9 mouse cellular contexts compared by ENCODE assay signal in genomic region chr3:86548091-86549015, GRCm38 (mm10). TPM values are rescaled to one million over a fixed set of nuclear protein-coding genes. Genes with fewer than 3 reads are reported as not detected.
A peak's percentile ranks its signal among the peaks of the same experiment; 100 is the strongest.
DNase-seq lines count a peak whose midpoint lies in the region; ATAC-seq and TF ChIP-seq lines count a peak whose summit lies in the region.
"Had no signal": no experiment of that assay in that cellular context is flagged by ENCODE, and none has a peak within 500 bp of the region (broad histone marks: within the 10 kb centered on the region; RNA-seq: fewer than 3 reads in every experiment).

Mab21l2 (minus strand) TSS chr3:86548629.

- TF ChIP-seq POLR2A in thymus, adult 2 months (IDR thresholded peaks at IDR 0.05; ENCODE audit: control insufficient read depth, extremely low read depth, insufficient read depth, low read length, poor library complexity): no peak

- H3K4me3 ChIP-seq in thymus, adult 2 months (ENCODE audit: control insufficient read depth, insufficient read depth, low read length): peak within 1 kb of the TSS; percentile 39; the same call in 1 of the 2 replicates
- peak within 1 kb of the TSS; percentile 65 for H3K4me3 ChIP-seq in hindbrain, embryonic 10.5 days
- peak within 1 kb of the TSS; percentile 85 for H3K4me3 ChIP-seq in midbrain, embryonic 10.5 days

- H3K36me3 ChIP-seq in thymus, adult 2 months (ENCODE audit: control insufficient read depth, insufficient read depth, low read length): no peaks in the 10 kb centered on the region
- H3K36me3 ChIP-seq in hindbrain, embryonic 10.5 days: no peaks in the 10 kb centered on the region
- no peaks in the 10 kb centered on the region for H3K36me3 ChIP-seq in midbrain, embryonic 10.5 days

- H3K4me1 ChIP-seq in thymus, adult 2 months (replicated peaks; ENCODE audit: control insufficient read depth, insufficient read depth, low read length): peaks cover 15% of the 10 kb centered on the region
- peaks cover 47% of the 10 kb centered on the region for H3K4me1 ChIP-seq in hindbrain, embryonic 10.5 days (replicated peaks)
- peaks cover 67% of the 10 kb centered on the region for H3K4me1 ChIP-seq in midbrain, embryonic 10.5 days

- no peak for ATAC-seq in CD4-positive, CD25-positive, alpha-beta regulatory T cell, adult 4 months

- peaks cover 10% of the 10 kb centered on the region for H3K27me3 ChIP-seq in thymus, adult 2 months (ENCODE audit: control insufficient read depth, insufficient read depth, low read length)
- H3K27me3 ChIP-seq in hindbrain, embryonic 10.5 days (ENCODE audit: insufficient read depth, poor library complexity, severe bottlenecking): peaks cover 90% of the 10 kb centered on the region
- H3K27me3 ChIP-seq in midbrain, embryonic 10.5 days (ENCODE audit: low read depth, poor library complexity, severe bottlenecking): peaks cover 90% of the 10 kb centered on the region

- TF ChIP-seq CTCF in thymus, adult 2 months (IDR thresholded peaks at IDR 0.05; ENCODE audit: borderline replicate concordance, control insufficient read depth, extremely low read depth, insufficient read depth, low read length, poor library complexity): no peak

- no peak within 1 kb of the TSS for H3K27ac ChIP-seq in thymus, adult 2 months (ENCODE audit: control insufficient read depth, insufficient read depth, low read length)
- H3K27ac ChIP-seq in hindbrain, embryonic 10.5 days: peak within 1 kb of the TSS; percentile 86
- H3K27ac ChIP-seq in midbrain, embryonic 10.5 days (replicated peaks): peak within 1 kb of the TSS; percentile 95
- H3K27ac ChIP-seq: macrophage had no signal

- intact Hi-C loops in left cerebral cortex, postnatal 14 days (cut with DNase I): no loop called here

- H3K9me3 ChIP-seq in hindbrain, embryonic 10.5 days: no peaks in the 10 kb centered on the region
- no peaks in the 10 kb centered on the region for H3K9me3 ChIP-seq in midbrain, embryonic 10.5 days (replicated peaks)

- DNase-seq in CD4-positive, CD25-positive, alpha-beta regulatory T cell, adult 2 months (ENCODE audit: low read depth, low spot score): peak; percentile 15
- DNase-seq in thymus, adult 2 months: no peak
- no peak for DNase-seq in thymus, postnatal 10 days (ENCODE audit: low spot score in 2 of 2)
- DNase-seq in hindbrain, embryonic 10.5 days (ENCODE audit: low spot score): peak; percentile 65
- DNase-seq in midbrain, embryonic 10.5 days (ENCODE audit: low spot score): peak; percentile 80
- no peak for DNase-seq in right cerebral cortex, adult 2 months (ENCODE audit: low spot score in 2 of 2)
- no peak for DNase-seq in left cerebral cortex, postnatal 14 days (ENCODE audit: low spot score in 2 of 2)

- WGBS in thymus, adult 2 months: 21% methylated on average over 25 of the region's 25 CpGs
- under 1% methylated on average over 25 of the region's 25 CpGs for WGBS in hindbrain, embryonic 10.5 days
- under 1% methylated on average over 24 of the region's 25 CpGs for WGBS in midbrain, embryonic 10.5 days

RNA-seq across cellular contexts. Expression of gene Mab21l2, which starts in this region (rescaled TPM):
- under 1 TPM; 0.32 to 0.44 TPM for polyA plus RNA-seq in CD4-positive, CD25-positive, alpha-beta regulatory T cell, adult 4 months (2017; shearing (Covaris generic))
- polyA plus RNA-seq in thymus, adult 2 months (2012; rRNA removed): 0.14 and 0.16 TPM in 2 replicates
- 37.6 and 121 TPM in 2 replicates for polyA plus RNA-seq in hindbrain, embryonic 10.5 days (2016; fragmentation: Nextera tagmentation; extraction: Ambion mirVana)
- 82.0 and 99.0 TPM in 2 replicates for polyA plus RNA-seq in midbrain, embryonic 10.5 days (2016; fragmentation: Nextera tagmentation; extraction: Ambion mirVana)
- total RNA-seq in left cerebral cortex, postnatal 14 days (2021): under 1 TPM in 1 of 2 experiments, not detected in 1; 0.13 TPM
- polyA plus RNA-seq: macrophage had no signal

Comparison
In these comparisons a context has a peak if more than half of its experiments do, and no peak if none do; other contexts are left out.
1. RNA of gene Mab21l2 (polyA plus RNA-seq): 37.6 to 121 TPM in hindbrain, embryonic 10.5 days and 82.0 to 99.0 TPM in midbrain, embryonic 10.5 days; 0.32 to 0.44 TPM in CD4-positive, CD25-positive, alpha-beta regulatory T cell, adult 4 months and 0.14 to 0.16 TPM in thymus, adult 2 months; every median in the first group is over 10 times any median in the second.
2. DNase-seq: peak in CD4-positive, CD25-positive, alpha-beta regulatory T cell, adult 2 months (single experiment), hindbrain, embryonic 10.5 days (single experiment) and midbrain, embryonic 10.5 days (single experiment); none in thymus, adult 2 months (single experiment), thymus, postnatal 10 days (0 of 2), right cerebral cortex, adult 2 months (0 of 2) and left cerebral cortex, postnatal 14 days (0 of 2).
3. Peak in every context shown above with its lines, with median percentiles within 50 percentile points of each other: H3K4me3 ChIP-seq.